Mouse (Mus musculus): ENCODE data around the gene Gdpd3. TPM values are rescaled to one million over a fixed set of nuclear protein-coding genes. Genes with fewer than 3 reads are reported as not detected.
A peak's percentile ranks its signal among the peaks of the same experiment; 100 is the strongest.

Gene Gdpd3
- polyA plus RNA-seq, 1 experiment from 2014 or later: 1.00 TPM

DNA sequence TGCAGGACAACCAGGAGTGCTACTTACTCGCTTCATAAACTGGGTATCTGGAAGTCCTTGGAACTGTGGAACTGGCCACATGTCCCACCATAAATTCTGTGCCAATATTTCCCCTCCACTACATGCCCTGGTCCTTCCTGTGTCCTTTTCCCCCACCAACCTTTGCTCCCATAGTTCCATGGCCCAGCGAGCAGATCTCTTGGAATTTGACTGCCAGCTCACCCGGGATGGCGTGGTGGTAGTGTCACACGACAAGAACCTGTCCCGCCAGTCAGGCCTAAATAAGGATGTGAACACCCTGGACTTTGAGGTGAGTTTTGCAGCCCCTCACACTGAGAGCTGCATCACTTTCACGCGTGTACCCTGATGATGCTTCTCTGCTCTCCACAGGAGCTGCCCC lies 867 bp downstream of the Gdpd3 start:
- no peak overlapping the region for H3K4me2 ChIP-seq (ENCODE audit: low read depth, low read length)
- peaks cover 20% of the 10 kb centered on the region for H3K36me3 ChIP-seq (ENCODE audit: control insufficient read depth, insufficient read depth)
- no peak overlapping the region for H3K4me3 ChIP-seq (ENCODE audit: low read length)
- WGBS: 89% methylated on average over 8 of the region's 8 CpGs
- H3K4me1 ChIP-seq (ENCODE audit: control insufficient read depth, insufficient read depth, low read length): peaks cover 8% of the 10 kb centered on the region
- H3K9me3 ChIP-seq (replicated peaks; ENCODE audit: control insufficient read depth, low read length): no peaks in the 10 kb centered on the region
- ATAC-seq (replicated peaks; ENCODE audit: extremely low read depth, insufficient read depth, low FRiP score): no peak
- H3K9ac ChIP-seq (ENCODE audit: low read length): no peak overlapping the region
- no peaks in the 10 kb centered on the region for H3K27me3 ChIP-seq (ENCODE audit: control insufficient read depth, insufficient read depth, low read length)
- no peak overlapping the region for H3K27ac ChIP-seq (ENCODE audit: low read length)

DNA sequence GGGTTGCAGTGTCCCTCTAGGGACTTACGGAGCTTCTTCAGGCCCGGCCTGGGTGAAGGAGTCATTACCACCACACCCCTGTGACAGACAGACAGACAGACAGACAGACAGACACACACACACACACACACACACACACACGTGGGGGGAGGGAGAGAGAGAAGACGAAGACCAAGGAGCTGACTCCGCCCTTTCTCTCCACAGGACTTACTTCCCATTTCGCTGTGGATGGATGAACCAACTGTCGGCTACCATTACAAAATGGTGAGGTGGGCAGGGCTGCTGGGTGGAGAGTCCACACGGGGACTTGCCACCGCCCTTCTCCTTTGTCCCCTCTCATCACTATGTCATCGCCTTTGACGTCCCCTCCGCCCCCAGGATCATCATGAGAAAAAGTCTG lies 4.7 kb downstream of the Gdpd3 start:
- Histone ChIP-seq H3K4me1 (ENCODE audit: control insufficient read depth, insufficient read depth, low read length) (peaks cover 1% of the 10 kb centered on the region), H3K9me3 (replicated peaks; ENCODE audit: control insufficient read depth, low read length) (no peaks in the 10 kb centered on the region), H3K36me3 (ENCODE audit: control insufficient read depth, insufficient read depth) (peaks cover 12% of the 10 kb centered on the region), H3K27ac (ENCODE audit: low read length) (no peak overlapping the region), H3K4me2 (ENCODE audit: low read depth, low read length) (no peak overlapping the region), H3K27me3 (ENCODE audit: control insufficient read depth, insufficient read depth, low read length) (no peaks in the 10 kb centered on the region), H3K4me3 (ENCODE audit: low read length) (no peak overlapping the region), H3K9ac (ENCODE audit: low read length) (no peak overlapping the region)
- no peak for ATAC-seq (replicated peaks; ENCODE audit: extremely low read depth, insufficient read depth, low FRiP score)
- 79% methylated on average over 12 of the region's 12 CpGs for WGBS

DNA sequence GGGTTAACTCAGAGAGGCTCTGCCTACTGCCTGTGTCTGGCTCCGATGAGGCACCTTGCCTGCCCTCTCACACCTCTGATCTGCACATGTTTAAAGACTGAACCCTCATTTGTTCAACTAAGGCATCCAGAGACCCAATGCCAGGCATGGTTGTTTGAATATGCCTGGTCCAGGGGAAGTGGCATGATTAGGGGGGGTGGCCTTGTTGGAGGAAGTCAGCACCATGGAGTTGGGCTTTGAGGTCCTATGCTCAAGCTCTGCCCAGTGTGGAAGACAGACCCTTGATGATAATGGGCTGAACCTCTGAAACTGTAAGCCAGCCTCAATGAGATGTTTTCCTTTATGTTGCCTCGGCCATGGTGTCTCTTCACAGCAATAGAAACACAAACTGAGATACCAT lies 7.2 kb downstream of the Gdpd3 start:
- Histone ChIP-seq H3K36me3 (ENCODE audit: control insufficient read depth, insufficient read depth) (peaks cover 7% of the 10 kb centered on the region; the same call in 1 of the 2 replicates), H3K4me3 (ENCODE audit: low read length) (no peak overlapping the region), H3K4me1 (ENCODE audit: control insufficient read depth, insufficient read depth, low read length) (peaks cover 21% of the 10 kb centered on the region), H3K27me3 (ENCODE audit: control insufficient read depth, insufficient read depth, low read length) (no peaks in the 10 kb centered on the region), H3K9me3 (replicated peaks; ENCODE audit: control insufficient read depth, low read length) (no peaks in the 10 kb centered on the region), H3K4me2 (ENCODE audit: low read depth, low read length) (no peak overlapping the region), H3K9ac (ENCODE audit: low read length) (no peak overlapping the region), H3K27ac (ENCODE audit: low read length) (no peak overlapping the region)
- no peak for ATAC-seq (replicated peaks; ENCODE audit: extremely low read depth, insufficient read depth, low FRiP score)
- WGBS: 78% methylated on average over 2 of the region's 2 CpGs

DNA sequence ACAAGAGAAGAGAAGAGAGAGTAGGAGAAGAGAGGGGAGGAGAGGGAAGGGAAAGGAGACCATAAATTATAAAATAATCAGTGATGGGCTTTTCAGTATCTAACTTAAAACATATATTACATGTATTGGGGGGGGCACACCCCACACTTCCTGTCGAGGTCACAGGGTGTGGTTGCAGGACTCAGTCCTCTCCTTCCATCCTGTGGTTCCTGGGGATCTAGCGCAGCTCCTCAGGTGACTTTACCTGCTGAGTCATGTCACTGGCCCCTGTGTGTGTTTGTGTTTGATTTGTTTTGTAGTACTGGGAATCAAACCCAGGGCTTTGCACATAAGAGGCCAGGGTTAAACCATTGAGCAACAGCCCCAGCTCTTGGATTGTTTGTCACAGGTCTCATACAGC lies 8.3 kb downstream of the Gdpd3 start:
- 79% methylated on average over 2 of the region's 2 CpGs for WGBS
- H3K27me3 ChIP-seq (ENCODE audit: control insufficient read depth, insufficient read depth, low read length): no peaks in the 10 kb centered on the region
- no peak overlapping the region for H3K4me3 ChIP-seq (ENCODE audit: low read length)

DNA sequence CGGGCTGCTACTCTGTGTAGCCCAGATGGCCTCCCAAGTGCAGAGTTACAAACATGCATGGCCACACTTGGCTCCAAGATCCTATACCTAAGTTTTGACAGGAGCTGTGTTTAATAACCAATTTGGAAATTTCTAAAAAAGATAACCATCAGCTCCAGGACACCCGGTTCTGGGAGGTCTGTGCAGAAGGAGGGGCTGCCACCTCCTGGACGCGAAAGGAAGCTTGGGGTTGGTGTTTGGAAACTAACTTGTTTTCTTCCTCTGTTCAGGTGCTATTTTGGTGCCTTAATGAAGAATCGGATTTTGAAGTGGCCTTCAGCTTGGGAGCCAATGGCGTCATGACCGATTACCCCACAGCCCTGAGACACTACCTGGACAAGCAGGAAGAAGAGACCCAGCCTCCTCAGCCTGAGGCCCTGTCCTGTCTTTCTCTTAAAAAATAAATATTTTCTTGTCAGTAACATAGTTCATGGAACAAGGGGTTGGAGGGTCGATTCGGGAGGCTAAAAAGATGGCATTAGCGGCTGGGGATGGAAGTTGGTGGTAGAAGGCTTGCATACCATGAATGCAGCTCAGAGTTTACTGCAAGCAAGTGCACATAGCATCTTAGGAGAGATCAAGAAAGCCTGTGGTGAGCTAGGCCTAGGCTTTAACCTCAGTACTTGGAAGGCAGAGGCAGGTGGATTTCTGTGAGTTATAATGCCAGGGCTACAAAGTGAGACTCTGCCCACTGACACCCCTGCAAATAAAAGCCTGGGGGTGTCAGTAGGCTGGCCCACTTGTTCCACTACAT lies 9.2 kb downstream of the Gdpd3 start:
- Histone ChIP-seq H3K4me2 (ENCODE audit: low read depth, low read length) (no peak overlapping the region), H3K4me1 (ENCODE audit: control insufficient read depth, insufficient read depth, low read length) (peaks cover 30% of the 10 kb centered on the region), H3K27me3 (ENCODE audit: control insufficient read depth, insufficient read depth, low read length) (no peaks in the 10 kb centered on the region), H3K27ac (ENCODE audit: low read length) (no peak overlapping the region), H3K9me3 (replicated peaks; ENCODE audit: control insufficient read depth, low read length) (no peaks in the 10 kb centered on the region), H3K36me3 (ENCODE audit: control insufficient read depth, insufficient read depth) (0 out of 2 replicates have a peak, but pooled peaks cover 4% of the 10 kb centered on the region), H3K4me3 (ENCODE audit: low read length) (no peak overlapping the region), H3K9ac (ENCODE audit: low read length) (no peak overlapping the region)
- no peak for ATAC-seq (replicated peaks; ENCODE audit: extremely low read depth, insufficient read depth, low FRiP score)
- 73% methylated on average over 10 of the region's 10 CpGs for WGBS

More for the DNA sequence above, 8.3 kb downstream of the Gdpd3 start:
- Histone ChIP-seq H3K36me3 (ENCODE audit: control insufficient read depth, insufficient read depth) (peaks cover 7% of the 10 kb centered on the region; the same call in 1 of the 2 replicates), H3K27ac (ENCODE audit: low read length) (no peak overlapping the region), H3K4me2 (ENCODE audit: low read depth, low read length) (no peak overlapping the region), H3K9ac (ENCODE audit: low read length) (no peak overlapping the region), H3K4me1 (ENCODE audit: control insufficient read depth, insufficient read depth, low read length) (peaks cover 21% of the 10 kb centered on the region), H3K9me3 (replicated peaks; ENCODE audit: control insufficient read depth, low read length) (no peaks in the 10 kb centered on the region)
- ATAC-seq (replicated peaks; ENCODE audit: extremely low read depth, insufficient read depth, low FRiP score): no peak

DNA sequence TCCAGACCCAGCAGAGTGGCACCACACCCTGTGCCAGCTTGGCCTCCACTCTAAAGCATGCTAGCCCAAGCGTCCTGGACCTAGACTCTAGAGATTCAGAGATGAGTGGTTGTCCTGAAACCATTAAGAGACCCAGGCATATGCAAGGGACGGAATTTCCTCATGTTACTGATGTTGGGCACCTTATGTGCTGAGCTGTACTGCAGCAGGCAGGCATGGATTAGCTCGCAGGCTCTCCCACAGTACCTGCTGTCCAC lies 9.8 kb downstream of the Gdpd3 start:
- WGBS: 58% methylated on average over 3 of the region's 3 CpGs
- no peak for ATAC-seq (replicated peaks; ENCODE audit: extremely low read depth, insufficient read depth, low FRiP score)

DNA sequence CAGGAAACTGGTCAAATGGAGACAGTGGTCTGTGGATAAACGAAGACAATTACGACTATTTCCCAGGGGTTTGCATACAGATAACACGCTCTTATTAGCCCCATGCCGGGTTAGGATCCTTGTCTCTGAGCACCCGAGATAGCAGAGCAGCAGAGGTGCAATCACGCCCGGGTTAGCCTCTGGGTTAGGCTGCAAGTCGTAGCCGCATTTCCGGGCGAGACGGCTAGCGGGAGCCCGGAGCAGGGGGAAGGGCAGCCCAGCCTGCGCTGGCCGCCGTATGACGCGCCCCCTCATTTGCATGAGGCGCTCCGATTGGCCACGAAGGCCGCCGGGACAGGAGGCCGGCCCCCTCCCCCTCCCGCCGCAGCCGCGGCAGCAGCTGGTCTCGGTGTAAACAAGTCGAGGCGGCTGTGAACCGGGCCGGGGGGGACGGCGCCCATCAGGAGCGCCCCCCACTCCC lies 10.5 kb downstream of the Gdpd3 start, which contains the start of gene Ypel3:
Gene Ypel3 (plus strand): TSS at position 358 of the 460 bp plus-strand sequence.
- Histone ChIP-seq H3K9ac (ENCODE audit: low read length) (peak within 1 kb of the TSS; percentile 86), H3K4me2 (ENCODE audit: low read depth, low read length) (peak within 1 kb of the TSS; percentile 96), H3K4me1 (ENCODE audit: control insufficient read depth, insufficient read depth, low read length) (peaks cover 37% of the 10 kb centered on the region), H3K9me3 (replicated peaks; ENCODE audit: control insufficient read depth, low read length) (no peaks in the 10 kb centered on the region), H3K27ac (ENCODE audit: low read length) (peak within 1 kb of the TSS; percentile 88), H3K27me3 (ENCODE audit: control insufficient read depth, insufficient read depth, low read length) (no peaks in the 10 kb centered on the region), H3K36me3 (ENCODE audit: control insufficient read depth, insufficient read depth) (0 out of 2 replicates have a peak, but pooled peaks cover 4% of the 10 kb centered on the region), H3K4me3 (ENCODE audit: low read length) (peak within 1 kb of the TSS; percentile 68)
- peak; percentile 90 for ATAC-seq (replicated peaks; ENCODE audit: extremely low read depth, insufficient read depth, low FRiP score)
- WGBS: under 1% methylated on average over 32 of the region's 37 CpGs

More for the DNA sequence above, 9.8 kb downstream of the Gdpd3 start:
- peak overlapping the region; percentile 96 for H3K4me2 ChIP-seq (ENCODE audit: low read depth, low read length)
- no peaks in the 10 kb centered on the region for H3K9me3 ChIP-seq (replicated peaks; ENCODE audit: control insufficient read depth, low read length)
- H3K4me1 ChIP-seq (ENCODE audit: control insufficient read depth, insufficient read depth, low read length): peaks cover 32% of the 10 kb centered on the region
- H3K4me3 ChIP-seq (ENCODE audit: low read length): no peak overlapping the region
- no peak overlapping the region for H3K9ac ChIP-seq (ENCODE audit: low read length)
- 0 out of 2 replicates have a peak, but pooled peaks cover 4% of the 10 kb centered on the region for H3K36me3 ChIP-seq (ENCODE audit: control insufficient read depth, insufficient read depth)
- H3K27me3 ChIP-seq (ENCODE audit: control insufficient read depth, insufficient read depth, low read length): no peaks in the 10 kb centered on the region
- no peak overlapping the region for H3K27ac ChIP-seq (ENCODE audit: low read length)

DNA sequence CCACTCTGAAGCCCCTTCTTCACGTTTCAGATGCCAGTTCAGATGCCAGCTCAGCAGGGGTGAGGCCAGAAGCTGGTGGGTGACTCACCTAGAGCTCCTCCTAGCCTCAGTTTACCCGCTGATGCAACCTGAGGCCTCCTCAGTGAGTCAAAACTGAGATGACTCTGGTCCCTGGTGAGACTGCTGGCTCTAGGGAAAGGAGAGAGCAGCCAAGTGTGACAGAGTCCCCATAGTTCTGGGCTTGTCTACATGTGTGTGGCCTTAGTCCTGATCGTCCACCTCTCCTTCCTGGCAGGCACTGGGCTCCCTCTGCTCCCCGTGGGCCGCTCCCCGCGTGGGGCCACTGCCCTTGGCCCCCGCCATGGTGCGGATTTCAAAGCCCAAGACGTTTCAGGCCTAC lies 11.3 kb downstream of the Gdpd3 start:
- no peaks in the 10 kb centered on the region for H3K9me3 ChIP-seq (replicated peaks; ENCODE audit: control insufficient read depth, low read length)
- 0 out of 2 replicates have a peak, but pooled peaks cover 4% of the 10 kb centered on the region for H3K36me3 ChIP-seq (ENCODE audit: control insufficient read depth, insufficient read depth)
- peak overlapping the region; percentile 68 for H3K4me3 ChIP-seq (ENCODE audit: low read length)
- no peaks in the 10 kb centered on the region for H3K27me3 ChIP-seq (ENCODE audit: control insufficient read depth, insufficient read depth, low read length)
- peak overlapping the region; percentile 86 for H3K9ac ChIP-seq (ENCODE audit: low read length)
- H3K27ac ChIP-seq (ENCODE audit: low read length): peak overlapping the region; percentile 69; the same call in 1 of the 2 replicates
- H3K4me2 ChIP-seq (ENCODE audit: low read depth, low read length): peak overlapping the region; percentile 96
- WGBS: 55% methylated on average over 10 of the region's 10 CpGs
- peaks cover 37% of the 10 kb centered on the region for H3K4me1 ChIP-seq (ENCODE audit: control insufficient read depth, insufficient read depth, low read length)
- ATAC-seq (replicated peaks; ENCODE audit: extremely low read depth, insufficient read depth, low FRiP score): no peak

DNA sequence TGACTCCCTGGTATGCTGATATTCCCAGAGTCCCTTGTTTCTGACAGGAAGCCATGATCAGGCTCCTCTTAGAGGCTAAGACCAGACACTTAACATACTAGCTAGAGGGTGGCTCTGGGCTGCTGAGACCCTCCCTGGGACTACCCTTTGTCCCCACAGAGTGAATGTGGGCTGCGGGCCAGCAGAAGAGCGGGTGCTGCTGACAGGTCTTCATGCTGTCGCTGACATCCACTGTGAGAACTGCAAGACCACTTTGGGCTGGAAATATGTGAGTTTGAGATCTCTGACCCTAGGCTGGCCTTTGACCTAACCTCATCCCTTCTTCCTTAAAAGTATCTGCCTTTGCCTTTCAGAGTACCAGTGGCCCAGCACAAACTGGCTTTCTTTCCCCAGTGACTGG lies 12.0 kb downstream of the Gdpd3 start:
- Histone ChIP-seq H3K36me3 (ENCODE audit: control insufficient read depth, insufficient read depth) (0 out of 2 replicates have a peak, but pooled peaks cover 4% of the 10 kb centered on the region), H3K9me3 (replicated peaks; ENCODE audit: control insufficient read depth, low read length) (no peaks in the 10 kb centered on the region), H3K27ac (ENCODE audit: low read length) (no peak overlapping the region), H3K4me2 (ENCODE audit: low read depth, low read length) (peak overlapping the region; percentile 96; the same call in 1 of the 2 replicates), H3K4me3 (ENCODE audit: low read length) (no peak overlapping the region), H3K9ac (ENCODE audit: low read length) (peak overlapping the region; percentile 86), H3K27me3 (ENCODE audit: control insufficient read depth, insufficient read depth, low read length) (no peaks in the 10 kb centered on the region), H3K4me1 (ENCODE audit: control insufficient read depth, insufficient read depth, low read length) (peaks cover 37% of the 10 kb centered on the region)
- no peak for ATAC-seq (replicated peaks; ENCODE audit: extremely low read depth, insufficient read depth, low FRiP score)
- 85% methylated on average over 3 of the region's 3 CpGs for WGBS

All from heart, embryonic 16.5 days (tissue).